In genomic region chr10:93275212-93276136, GRCm38 (mm10) we compare ENCODE assay signal across 8 mouse cellular contexts. TPM values are rescaled to one million over a fixed set of nuclear protein-coding genes. Genes with fewer than 3 reads are reported as not detected.
DNase-seq lines count a peak whose midpoint lies in the region; ATAC-seq and TF ChIP-seq lines count a peak whose summit lies in the region.

No protein-coding gene starts in this region.

- no peak for TF ChIP-seq CTCF in C2C12 (IDR thresholded peaks at IDR 0.05; ENCODE audit: control insufficient read depth, insufficient read depth, insufficient read length)

- H3K4me2 ChIP-seq in forebrain, embryonic 12.5 days: peak overlapping the region; percentile 56
- peak overlapping the region; percentile 57 for H3K4me2 ChIP-seq in midbrain, embryonic 14.5 days (ENCODE audit: low read length)

- H3K9ac ChIP-seq in forebrain, embryonic 12.5 days: peak overlapping the region; percentile 38; the same call in 1 of the 2 replicates
- peak overlapping the region; percentile 27 for H3K9ac ChIP-seq in midbrain, embryonic 14.5 days (replicated peaks; ENCODE audit: low read length)

- H3K27ac ChIP-seq in forebrain, embryonic 12.5 days: peak overlapping the region; percentile 80
- peak overlapping the region; percentile 80 for H3K27ac ChIP-seq in midbrain, embryonic 14.5 days (replicated peaks; ENCODE audit: low read depth, low read length)

- 34% methylated on average over 25 of the region's 25 CpGs for WGBS in forebrain, embryonic 12.5 days
- WGBS in midbrain, embryonic 14.5 days: 18% methylated on average over 25 of the region's 25 CpGs

- peaks cover 32% of the 10 kb centered on the region for H3K4me1 ChIP-seq in forebrain, embryonic 12.5 days
- peaks cover 28% of the 10 kb centered on the region for H3K4me1 ChIP-seq in midbrain, embryonic 14.5 days (ENCODE audit: control insufficient read depth, insufficient read depth, low read length)

- no peaks in the 10 kb centered on the region for H3K27me3 ChIP-seq in C2C12 (ENCODE audit: control insufficient read depth, insufficient read depth, insufficient read length)
- H3K27me3 ChIP-seq in forebrain, embryonic 12.5 days: no peaks in the 10 kb centered on the region
- no peaks in the 10 kb centered on the region for H3K27me3 ChIP-seq in midbrain, embryonic 14.5 days (ENCODE audit: control insufficient read depth, insufficient read depth, low read length)

- peaks cover 43% of the 10 kb centered on the region for H3K36me3 ChIP-seq in C2C12 (ENCODE audit: control insufficient read depth, insufficient read depth)
- no peaks in the 10 kb centered on the region for H3K36me3 ChIP-seq in forebrain, embryonic 12.5 days (replicated peaks)
- H3K36me3 ChIP-seq in midbrain, embryonic 14.5 days (ENCODE audit: control insufficient read depth, insufficient read depth, low read length): no peaks in the 10 kb centered on the region

- H3K79me2 ChIP-seq in C2C12 (ENCODE audit: control insufficient read depth, insufficient read depth): peaks cover 67% of the 10 kb centered on the region

- no peaks in the 10 kb centered on the region for H3K9me3 ChIP-seq in forebrain, embryonic 12.5 days
- H3K9me3 ChIP-seq in midbrain, embryonic 14.5 days (ENCODE audit: control insufficient read depth, low read length): no peaks in the 10 kb centered on the region

- H3K4me3 ChIP-seq in C2C12 (ENCODE audit: insufficient read depth, poor library complexity, severe bottlenecking): no peak overlapping the region
- H3K4me3 ChIP-seq in forebrain, embryonic 12.5 days (replicated peaks): peak overlapping the region; percentile 28; the same call in 1 of the 2 replicates
- H3K4me3 ChIP-seq in midbrain, embryonic 14.5 days (replicated peaks; ENCODE audit: low read depth, low read length): peak overlapping the region; percentile 29

- peak; percentile 34 for DNase-seq in R1 (ENCODE audit: low read depth, low spot score)
- peak; percentile 91 to 94 for DNase-seq in layer of hippocampus, adult 18-20 months (ENCODE audit: low spot score in 2 of 2)
- DNase-seq in midbrain, embryonic 14.5 days: peak; percentile 83
- no peak for DNase-seq in ovary, postnatal 36 days (ENCODE audit: low spot score)
- DNase-seq in c-Kit-positive CD71-positive TER-119-positive erythroid progenitor cells, embryonic 14.5 days (ENCODE audit: low spot score): no peak

- peak; percentile 81 for ATAC-seq in forebrain, embryonic 12.5 days (ENCODE audit: low FRiP score)
- ATAC-seq in midbrain, embryonic 14.5 days (ENCODE audit: low FRiP score, low TSS enrichment): peak; percentile 81
- no peak for ATAC-seq in granulocyte monocyte progenitor cell, adult 5-6 weeks (replicated peaks; ENCODE audit: poor library complexity, severe bottlenecking)

- peaks cover 19% of the 10 kb centered on the region for H3K79me3 ChIP-seq in C2C12 (ENCODE audit: low read depth)

- H3ac ChIP-seq in C2C12 (ENCODE audit: control insufficient read depth, insufficient read length, low read depth): peak overlapping the region; percentile 20

TF ChIP-seq in C2C12, 6 proteins besides CTCF, POLR2A, EP300 and RAD21:
- TF ChIP-seq MYOD1 (IDR thresholded peaks at IDR 0.05; ENCODE audit: control insufficient read depth, insufficient read length, low read depth) (peak; percentile 58), MAX (IDR thresholded peaks at IDR 0.05) (peak; percentile 56), CEBPB (IDR thresholded peaks at IDR 0.05; ENCODE audit: low read depth) (no peak), FOSL1 (IDR thresholded peaks at IDR 0.05; ENCODE audit: insufficient read depth, low read length, poor library complexity, severe bottlenecking) (no peak), MYOG (IDR thresholded peaks at IDR 0.05; ENCODE audit: control insufficient read depth, extremely low read depth, insufficient read length) (no peak), USF1 (IDR thresholded peaks at IDR 0.05; ENCODE audit: low read depth) (no peak)

RNA-seq across cellular contexts. Expression of gene Elk3, which starts 35.5 kb away (rescaled TPM):
- polyA plus RNA-seq in C2C12 (2012; fragmentation: generic; extraction: Trizol): 56.1 TPM
- 11.5 and 12.6 TPM in 2 replicates for polyA plus RNA-seq in forebrain, embryonic 12.5 days (2016; fragmentation: Nextera tagmentation; extraction: Ambion mirVana)
- 1 to 10 TPM; 6.6 to 8.4 TPM for total RNA-seq in layer of hippocampus, adult 18-20 months (2021)
- 4.4 and 8.8 TPM in 2 replicates for polyA plus RNA-seq in midbrain, embryonic 14.5 days (2014; fragmentation: Nextera tagmentation; extraction: Ambion mirVana)
- 32.0 and 34.6 TPM in 2 replicates for total RNA-seq in granulocyte monocyte progenitor cell, adult 5-6 weeks (2014; fragmentation: Nextera tagmentation)
- 16.3 and 19.0 TPM in 2 replicates for total RNA-seq in granulocyte monocyte progenitor cell, adult 5-6 weeks (2017)

Comparison
In these comparisons a context has a peak if more than half of its experiments do, and no peak if none do; other contexts are left out.
1. DNase-seq: peak in R1 (single experiment), layer of hippocampus, adult 18-20 months (2 of 2) and midbrain, embryonic 14.5 days (single experiment); none in ovary, postnatal 36 days (single experiment) and c-Kit-positive CD71-positive TER-119-positive erythroid progenitor cells, embryonic 14.5 days (single experiment).